Mouse (Mus musculus) 416B (cell line): ENCODE results near the gene Akirin2.

Experiments used
- DNase-seq: peaks from one replicate; pipeline ENCODE4 v3.0.0; 2011; ENCODE audit warnings: low read depth

Akirin2 gene

GRCm38 (mm10) chr4:34584871-34585607, 34.3 kb downstream of the Akirin2 start:
- DNase-seq: no peak

DNA sequence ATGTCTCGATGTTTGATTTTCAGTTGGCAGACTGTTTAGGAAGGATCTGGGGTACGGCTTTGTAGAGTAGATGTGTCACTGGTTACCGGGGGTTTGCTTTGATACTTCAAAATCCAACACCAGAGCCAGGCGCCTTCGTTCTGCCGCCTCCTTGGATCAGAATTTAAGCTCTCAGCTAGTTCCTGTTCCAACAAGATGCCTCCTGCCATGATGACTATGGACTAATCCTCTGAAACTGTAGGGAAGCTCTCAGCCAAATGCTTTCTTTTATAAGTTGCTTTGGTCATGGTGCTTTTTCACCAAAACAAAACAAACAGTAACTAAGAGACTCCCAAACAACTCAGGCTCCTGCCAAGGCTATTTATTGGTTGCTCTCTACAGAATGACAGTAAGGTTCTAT, 52.4 kb downstream of the Akirin2 start:
- DNase-seq: no peak

DNA sequence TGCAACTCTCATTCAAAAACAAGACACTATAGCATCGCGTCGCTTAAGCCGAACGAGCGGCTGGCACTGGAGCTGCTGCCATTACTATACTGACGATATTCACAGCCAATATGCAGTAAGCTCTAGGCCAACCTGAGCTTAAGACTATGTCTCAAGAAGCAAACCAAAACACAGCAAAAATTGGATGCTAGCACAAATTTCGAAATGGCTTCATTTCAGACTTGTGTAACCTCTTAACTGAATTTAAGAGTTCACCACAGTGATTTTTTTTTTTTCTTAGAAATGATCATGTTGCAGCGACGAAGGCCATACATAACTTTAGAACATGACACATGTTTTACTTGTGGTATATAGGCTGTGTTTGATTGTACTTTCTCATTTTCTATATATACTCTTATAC, 55.9 kb downstream of the Akirin2 start:
- DNase-seq: peak; percentile 62

DNA sequence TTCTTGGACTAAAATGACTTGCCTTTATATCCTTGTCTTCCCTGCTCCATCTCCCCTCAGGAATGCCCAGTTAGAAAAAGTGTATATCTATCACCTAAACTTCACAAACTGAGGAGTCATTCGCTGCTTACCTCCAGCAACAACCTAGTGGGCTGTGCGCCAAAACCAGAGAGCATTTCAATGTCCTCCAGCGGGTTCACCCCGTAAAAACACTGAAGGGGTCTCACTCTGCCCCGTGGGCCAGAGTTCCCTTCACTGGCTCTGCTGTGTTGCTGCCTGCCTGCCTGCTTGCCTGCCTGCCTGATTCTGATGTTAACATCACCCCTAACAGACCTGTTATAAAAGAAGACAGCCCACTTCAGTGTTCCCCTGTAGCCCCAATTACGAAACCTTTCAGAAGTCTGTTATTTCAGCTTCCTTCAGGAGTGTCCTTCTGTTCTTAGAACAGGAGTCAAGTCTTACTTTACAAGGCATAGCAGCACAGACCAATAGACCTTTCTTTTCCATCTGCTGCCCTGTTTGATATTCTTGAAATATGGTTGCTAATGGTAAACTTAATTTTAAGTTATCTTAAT, 62.9 kb downstream of the Akirin2 start:
- DNase-seq: peak; percentile 60

DNA sequence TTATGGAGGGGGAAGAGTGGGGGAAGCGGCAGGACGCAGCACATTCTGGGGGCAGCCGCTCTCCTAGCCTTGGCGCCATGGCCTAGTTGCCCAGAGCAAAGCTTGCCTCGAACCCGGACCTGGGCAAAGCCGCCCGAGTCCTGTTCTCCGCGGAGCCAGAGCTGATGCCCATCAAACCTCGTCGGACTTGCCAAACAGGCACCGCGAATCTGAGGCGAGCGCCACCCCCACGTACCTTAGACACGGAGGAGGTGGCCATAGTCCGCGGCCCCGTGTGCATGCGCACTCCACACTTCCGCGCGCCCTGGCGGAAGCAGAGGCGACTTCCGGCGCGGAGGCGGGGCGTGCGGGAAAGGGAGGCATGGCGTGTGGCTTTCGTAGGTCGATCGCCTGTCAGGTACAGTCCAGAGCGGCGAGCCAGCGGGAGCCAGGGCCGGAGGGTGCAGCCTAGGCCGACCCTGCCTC, 63.9 kb downstream of the Akirin2 start, which contains the start of the genes Orc3 and Rars2:
Orc3 (minus strand) TSS at position 315 of the 465 bp plus-strand sequence.
Rars2 (plus strand) TSS at position 328 of the 465 bp plus-strand sequence.
- peak; percentile 89 for DNase-seq

DNA sequence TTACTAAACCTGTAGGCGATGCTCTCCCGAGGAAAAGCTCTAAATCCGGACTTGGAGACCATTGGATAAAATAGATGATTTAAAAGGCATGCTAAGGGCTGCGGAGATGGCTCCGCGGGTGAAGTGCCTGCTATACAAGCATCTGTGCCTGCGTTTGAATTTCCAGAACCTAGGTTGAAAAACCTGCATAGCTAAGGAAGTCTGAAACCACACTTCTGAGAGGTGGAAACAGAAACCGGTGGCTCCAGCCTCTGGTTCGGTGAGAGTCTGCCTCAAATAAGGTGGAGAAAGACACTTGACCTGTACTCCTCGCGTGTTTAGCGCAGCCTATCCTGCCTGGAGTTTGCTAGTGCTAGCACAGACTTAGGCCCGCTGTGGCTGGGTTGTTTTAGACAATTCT, 64.6 kb downstream of the Akirin2 start:
- peak; percentile 46 for DNase-seq

GRCm38 (mm10) chr4:34616146-34616545, 65.4 kb downstream of the Akirin2 start:
- peak; percentile 8 for DNase-seq
